Mouse (Mus musculus) frontal cortex, postnatal 10 days (tissue): ENCODE results near the gene Gm11232.

Source experiments
- DNase-seq, 2 experiments: peaks; one replicate each; pipeline ENCODE4 v3.0.0; 2022; ENCODE audit warnings: low spot score in 2 of 2, mixed read lengths in 1 of 2

Gene Gm11232

GRCm38 (mm10) chr4:71757865-71758264, at the start of gene Gm11232:
Gm11232 (minus strand) TSS chr4:71757965.
- DNase-seq, result no peak

DNA sequence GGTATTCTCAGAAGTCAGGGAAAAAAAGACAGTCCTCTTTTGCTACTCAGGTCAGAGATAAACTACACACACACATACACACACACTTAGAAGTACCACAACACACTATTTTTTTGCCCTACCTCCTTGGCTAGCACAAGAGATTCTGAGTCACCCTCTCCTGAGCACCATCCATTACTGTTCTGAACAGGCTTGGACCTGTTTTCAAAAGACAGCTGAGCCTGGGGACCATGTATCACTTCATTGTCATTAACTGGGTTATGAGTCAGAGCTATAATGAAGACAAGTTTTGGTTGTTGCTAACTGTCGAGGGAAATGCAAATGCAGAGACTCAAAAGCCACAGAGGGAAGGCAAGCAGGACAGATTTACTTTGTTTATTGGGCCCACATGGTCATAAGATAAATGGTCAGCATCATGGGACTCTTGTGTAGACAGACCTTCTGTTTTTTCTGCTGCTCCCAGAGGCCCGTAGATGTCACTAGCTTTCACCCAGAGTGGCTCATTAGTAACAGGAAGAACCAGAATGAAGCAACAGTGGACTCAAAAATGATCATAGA, 48.3 kb upstream of the Gm11232 start:
- no peak for DNase-seq

DNA sequence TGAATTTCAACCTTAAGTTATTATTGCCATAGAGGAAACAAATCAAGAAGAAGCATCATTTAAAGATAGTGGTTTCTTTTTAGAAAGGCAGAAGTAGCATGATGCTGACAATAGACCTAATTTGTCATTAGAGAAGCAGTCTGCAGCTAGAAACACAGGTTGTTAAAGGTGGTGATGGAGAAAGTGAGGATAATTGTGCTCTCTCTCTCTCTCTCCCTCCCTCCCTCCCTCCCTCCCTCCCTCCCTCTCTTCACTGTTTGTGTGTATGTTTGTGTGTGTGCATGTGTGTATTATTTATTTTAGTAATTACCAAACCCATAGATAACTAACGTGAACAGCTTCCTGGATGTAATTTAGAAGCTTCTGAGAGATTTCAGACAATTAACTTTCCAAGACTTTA, 7.8 kb upstream of the Gm11232 start:
- no peak for DNase-seq

DNA sequence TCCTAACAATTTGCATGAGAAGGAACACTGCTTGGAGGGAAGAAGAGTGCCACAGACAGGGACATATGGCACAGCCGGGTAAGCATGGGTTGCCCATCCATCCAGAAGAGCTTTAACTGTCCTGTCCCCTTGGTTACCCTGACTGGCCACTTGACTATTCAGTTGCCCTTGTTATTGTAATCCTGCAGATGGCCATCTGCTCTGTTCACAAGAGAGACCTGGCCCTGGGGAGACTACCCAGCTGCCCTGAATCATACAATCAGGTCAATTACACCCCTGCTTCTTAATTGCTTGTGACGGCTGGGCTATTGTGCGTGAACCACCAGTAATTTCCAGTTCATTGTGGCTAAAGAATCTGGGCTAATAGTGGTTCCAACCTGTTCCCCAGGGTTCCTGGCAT, 7.3 kb upstream of the Gm11232 start:
- peak in 1 of 2 experiments; percentile 5 for DNase-seq

DNA sequence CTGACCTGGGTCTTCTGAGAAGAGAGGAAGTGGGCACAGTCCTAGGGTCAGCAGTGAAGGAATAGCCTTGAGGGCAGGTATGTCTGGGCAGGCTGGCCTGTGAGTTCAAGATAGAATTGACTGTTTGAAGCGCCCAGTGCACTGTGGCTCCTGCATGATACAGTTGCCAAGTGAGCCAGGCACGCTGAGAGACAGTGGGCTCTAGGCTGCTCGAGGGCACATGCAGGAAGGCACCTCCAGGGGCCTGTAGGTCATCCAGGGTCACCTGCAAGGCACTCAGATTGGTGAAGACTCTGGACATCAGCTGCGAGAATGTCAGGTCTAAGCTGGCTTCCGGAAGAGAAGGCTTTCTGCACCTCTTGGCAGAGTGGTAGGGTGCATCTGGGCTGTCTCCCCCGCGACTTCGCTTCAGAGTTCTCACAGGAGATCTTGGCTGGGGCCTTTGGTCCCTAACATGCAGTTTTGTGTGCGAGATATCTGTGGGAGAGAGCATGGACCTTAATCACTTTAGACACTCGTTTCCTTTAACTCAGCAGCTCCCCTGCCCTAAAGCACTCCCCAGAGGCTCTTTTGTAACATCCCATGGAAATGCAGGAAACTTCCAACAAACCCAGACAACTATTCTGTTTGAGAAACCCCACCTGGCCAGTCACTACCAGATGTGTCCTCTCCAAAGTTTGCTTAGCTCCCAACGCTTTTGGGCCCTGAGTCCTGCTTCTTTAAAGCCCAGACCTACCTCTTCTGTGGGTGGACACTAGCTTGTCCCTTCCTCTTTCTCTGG, 1.1 kb downstream of the Gm11232 start:
- no peak for DNase-seq

GRCm38 (mm10) chr4:71745741-71746140, 12.0 kb downstream of the Gm11232 start:
- no peak for DNase-seq

GRCm38 (mm10) chr4:71736529-71736928, 21.2 kb downstream of the Gm11232 start:
- no peak for DNase-seq

DNA sequence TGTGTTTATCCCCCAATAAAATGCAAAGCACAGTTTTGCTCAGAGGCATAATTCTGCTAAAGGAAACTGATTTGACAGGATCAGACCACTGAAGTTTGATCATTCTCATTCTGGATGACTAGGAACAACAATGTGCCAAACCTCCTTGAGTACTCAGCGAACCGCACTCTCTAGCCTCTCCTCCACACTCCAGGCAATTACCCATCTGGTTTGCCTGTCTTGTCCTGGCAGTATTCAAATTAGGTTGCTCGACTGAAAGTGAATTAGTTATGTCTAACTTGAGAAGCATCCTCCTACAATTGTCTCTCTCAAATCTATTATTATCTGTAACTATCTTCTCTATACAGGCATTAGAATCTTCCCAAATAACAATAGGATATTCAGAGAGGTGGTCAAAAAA, 22.5 kb downstream of the Gm11232 start:
- no peak for DNase-seq

DNA sequence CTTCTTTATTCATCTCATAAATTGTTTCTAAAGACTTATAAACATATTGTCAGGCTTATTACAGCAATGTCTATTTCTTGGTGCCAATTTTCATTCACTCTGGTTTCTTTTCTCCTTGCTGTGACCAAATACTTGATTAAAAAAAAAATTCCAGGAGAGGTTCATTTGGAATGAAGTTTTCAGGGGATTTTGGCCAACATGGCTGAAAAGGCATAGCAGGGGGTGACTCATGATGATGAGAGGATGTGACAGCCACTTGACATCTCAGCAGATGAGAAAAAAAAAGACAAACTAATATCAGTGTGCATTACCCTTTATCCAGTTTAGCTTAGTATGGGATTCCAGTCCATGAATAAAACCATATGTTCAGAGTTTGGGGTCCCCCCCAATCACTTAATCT, 28.4 kb downstream of the Gm11232 start:
- DNase-seq, result no peak

DNA sequence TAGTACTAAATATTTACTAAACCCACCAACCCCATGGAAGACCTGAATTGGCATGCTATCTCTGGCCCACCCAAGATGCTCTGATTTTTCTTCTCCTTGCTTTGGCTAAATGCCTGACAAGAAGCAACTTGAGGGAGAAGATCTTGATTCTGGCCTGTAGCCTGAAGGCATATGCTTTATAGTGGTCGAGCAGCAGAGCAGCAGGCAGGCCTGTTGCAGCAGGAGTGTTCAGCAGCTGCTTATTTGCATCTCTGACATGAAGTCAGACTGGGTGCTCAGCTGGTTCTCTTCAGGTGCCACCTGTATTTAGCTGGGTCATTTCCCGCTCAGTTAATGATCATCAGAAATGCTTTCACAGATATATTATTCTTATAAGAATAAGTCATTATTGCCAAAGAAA, 30.2 kb downstream of the Gm11232 start:
- no peak for DNase-seq

DNA sequence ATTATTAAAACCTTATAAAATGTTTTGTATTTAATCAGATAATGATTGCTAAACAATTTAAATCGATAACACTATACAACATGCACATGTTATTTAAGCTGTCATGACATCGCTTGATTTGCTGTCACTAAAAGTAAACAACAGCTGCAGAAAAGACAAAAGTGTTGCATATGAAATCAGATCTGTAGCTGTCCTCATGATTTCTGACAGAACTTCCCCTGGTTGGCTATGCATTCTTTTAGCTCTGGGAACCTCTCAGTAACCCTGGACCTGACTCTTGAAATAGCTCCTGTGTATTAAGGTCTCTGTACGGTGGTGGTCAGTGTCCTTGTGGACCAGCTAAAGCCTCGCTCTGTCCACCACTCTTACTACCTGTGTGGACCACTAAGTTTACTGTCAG, 30.7 kb downstream of the Gm11232 start:
- no peak for DNase-seq

- no peak for DNase-seq
Observed at GRCm38 (mm10) chr4:71725889-71726288, 31.9 kb downstream of the Gm11232 start.
